Mouse (Mus musculus) T-helper 1 cell (primary cell): ENCODE results near the gene Tmcc3.

Experiments
- in situ Hi-C: fragments of 300-600 bp; cut with MboI, MseI; formaldehyde crosslinking; loops from one replicate; pipeline ENCODE4 v1.15.1; 2025; ENCODE audit warnings: high pct_unique_total_duplicates

The Tmcc3 gene

GRCm38 (mm10) chr10:94549511-94550232, 237.9 kb downstream of the Tmcc3 start:
- in situ Hi-C loops: no loop called here

- in situ Hi-C loops: no loop called here
Observed at GRCm38 (mm10) chr10:94550649-94551048, 238.9 kb downstream of the Tmcc3 start.

GRCm38 (mm10) chr10:94551065-94551464, 239.3 kb downstream of the Tmcc3 start:
- in situ Hi-C loops: no loop called here

- in situ Hi-C loops: no loop called here
Observed at GRCm38 (mm10) chr10:94551511-94551910, 239.8 kb downstream of the Tmcc3 start.

- in situ Hi-C loops: no loop called here
Observed at GRCm38 (mm10) chr10:94551924-94552523, 240.3 kb downstream of the Tmcc3 start.

GRCm38 (mm10) chr10:94555394-94555793, 243.6 kb downstream of the Tmcc3 start:
- in situ Hi-C loops: no loop called here

GRCm38 (mm10) chr10:94557428-94558149, 245.8 kb downstream of the Tmcc3 start:
- in situ Hi-C loops: no loop called here

GRCm38 (mm10) chr10:94558826-94559225, 247.1 kb downstream of the Tmcc3 start:
- in situ Hi-C loops: no loop called here

- in situ Hi-C loops: loop anchor here (5.0 kb wide), 1 partner anchor 149 kb away; no protein-coding TSS in a partner anchor
Observed at GRCm38 (mm10) chr10:94561351-94561750, 249.6 kb downstream of the Tmcc3 start.

- in situ Hi-C loops: loop anchor here (5.0 kb wide), 1 partner anchor 150 kb away; no protein-coding TSS in a partner anchor
Observed at GRCm38 (mm10) chr10:94562188-94562587, 250.4 kb downstream of the Tmcc3 start.

GRCm38 (mm10) chr10:94562991-94563390, 251.2 kb downstream of the Tmcc3 start:
- in situ Hi-C loops: loop anchor here (5.0 kb wide), 1 partner anchor 151 kb away; no protein-coding TSS in a partner anchor

- in situ Hi-C loops: no loop called here
Observed at GRCm38 (mm10) chr10:94565410-94566221, 253.9 kb downstream of the Tmcc3 start.

- in situ Hi-C loops: no loop called here
Observed at GRCm38 (mm10) chr10:94566222-94566868, 254.6 kb downstream of the Tmcc3 start.

GRCm38 (mm10) chr10:94567251-94567650, 255.5 kb downstream of the Tmcc3 start:
- in situ Hi-C loops: no loop called here

GRCm38 (mm10) chr10:94567915-94568314, 256.2 kb downstream of the Tmcc3 start:
- in situ Hi-C loops: no loop called here

- in situ Hi-C loops: no loop called here
Observed at GRCm38 (mm10) chr10:94568867-94569266, 257.1 kb downstream of the Tmcc3 start.

- in situ Hi-C loops: no loop called here
Observed at GRCm38 (mm10) chr10:94569731-94570130, 258.0 kb downstream of the Tmcc3 start.

GRCm38 (mm10) chr10:94571927-94572620, 260.3 kb downstream of the Tmcc3 start:
- in situ Hi-C loops: no loop called here

- in situ Hi-C loops: no loop called here
Observed at GRCm38 (mm10) chr10:94572772-94573171, 261.0 kb downstream of the Tmcc3 start.
